Mouse (Mus musculus) megakaryocyte progenitor cell, adult 5-6 weeks (primary cell): ENCODE data around the gene Lhfpl3. TPM values are rescaled to one million over a fixed set of nuclear protein-coding genes. Genes with fewer than 3 reads are reported as not detected.

ENCODE experiments used
- ATAC-seq: replicated peaks from 2 replicates; pipeline ENCODE4 v1.8.0; 2016; ENCODE audit warnings: mild to moderate bottlenecking, moderate TSS enrichment, inconsistent platforms; ENCODE audit not compliant: poor library complexity
- total RNA-seq, 2 experiments: library from RNA; stranded (forward) in 1 of 2; stranded (reverse) in 1 of 2; fragments of 157-497, 149-512 nt in 1 of 2; fragments of 200-1000 nt in 1 of 2; gene quantifications; 2 replicates each; pipeline versions ENCODE4 v1.2.3 to v1.2.4; 2015 to 2017

The Lhfpl3 gene
- total RNA-seq, 2 experiments from 2014 or later, result not detected

- peak; percentile 44; the same call in 1 of the 2 replicates for ATAC-seq
These were observed 171.3 kb downstream of the Lhfpl3 start for GRCm38 (mm10) chr5:22917197-22917596.

GRCm38 (mm10) chr5:22926171-22926570 lies 180.3 kb downstream of the Lhfpl3 start:
- no peak for ATAC-seq

GRCm38 (mm10) chr5:22928746-22929145 lies 182.9 kb downstream of the Lhfpl3 start:
- ATAC-seq, result no peak

DNA sequence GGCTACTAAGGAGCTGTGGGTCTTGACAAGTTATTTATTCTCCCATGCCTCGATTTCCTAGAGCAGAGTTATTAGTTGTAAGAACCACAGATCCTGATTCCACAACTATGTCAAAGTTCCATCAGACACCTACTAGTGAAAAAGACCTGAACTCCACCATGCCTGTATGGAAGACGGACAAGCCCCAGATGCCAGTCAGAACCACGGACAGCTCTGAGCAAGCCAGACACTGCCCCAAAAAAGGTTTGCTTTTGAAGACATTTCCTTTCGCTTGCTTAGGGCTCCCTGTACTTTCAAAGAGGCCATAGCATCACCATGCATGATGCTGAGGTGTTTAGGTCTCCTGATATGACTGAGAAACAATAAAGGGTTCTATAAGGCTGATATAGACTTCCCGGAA lies 197.4 kb downstream of the Lhfpl3 start:
- ATAC-seq, result no peak

DNA sequence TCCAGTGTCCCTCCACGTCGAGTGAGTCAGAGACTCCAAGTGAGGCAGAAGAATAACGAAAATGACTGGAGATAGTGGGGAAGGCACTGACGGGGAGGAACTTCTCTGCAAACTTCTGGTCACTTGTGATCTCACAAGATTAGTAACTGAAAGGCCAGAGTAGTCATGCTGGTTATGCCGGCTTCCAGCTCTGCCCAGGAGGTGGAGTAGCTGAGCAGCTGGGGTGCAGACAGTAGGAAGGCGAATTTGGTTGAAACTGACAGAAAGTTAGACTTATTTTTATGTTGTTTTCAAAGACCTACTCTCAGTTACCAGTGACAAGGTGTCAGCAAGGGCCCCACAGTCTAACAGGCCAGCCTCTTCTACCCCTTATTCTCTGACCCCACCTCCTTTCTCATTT lies 217.4 kb downstream of the Lhfpl3 start:
- ATAC-seq, result no peak

- ATAC-seq, result no peak
These were observed 240.9 kb downstream of the Lhfpl3 start for GRCm38 (mm10) chr5:22986771-22987170.

- ATAC-seq, result no peak
These were observed 254.0 kb downstream of the Lhfpl3 start for GRCm38 (mm10) chr5:22999811-23000210.

GRCm38 (mm10) chr5:23003123-23003797 lies 257.4 kb downstream of the Lhfpl3 start:
- no peak for ATAC-seq

GRCm38 (mm10) chr5:23006207-23006606 lies 260.3 kb downstream of the Lhfpl3 start:
- no peak for ATAC-seq

DNA sequence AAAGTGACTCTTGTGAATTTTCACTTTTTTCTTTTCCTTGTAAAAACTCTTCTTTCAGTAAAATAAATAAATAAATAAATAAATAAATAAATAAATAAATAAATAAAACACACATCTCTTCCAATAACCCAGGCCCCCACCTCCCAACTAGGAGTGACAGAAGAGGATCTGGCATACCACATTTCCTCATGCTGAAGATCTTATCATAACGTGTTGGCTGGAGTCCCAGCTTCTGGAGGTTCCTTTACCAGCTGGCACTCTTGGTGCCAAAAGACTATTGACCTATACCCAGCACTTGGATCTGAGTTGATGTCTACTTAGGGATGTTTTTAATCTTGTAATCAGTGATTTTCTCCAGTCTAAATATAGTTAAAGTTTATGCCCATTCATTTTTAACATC lies 264.6 kb downstream of the Lhfpl3 start:
- peak; percentile 50; the same call in 1 of the 2 replicates for ATAC-seq

DNA sequence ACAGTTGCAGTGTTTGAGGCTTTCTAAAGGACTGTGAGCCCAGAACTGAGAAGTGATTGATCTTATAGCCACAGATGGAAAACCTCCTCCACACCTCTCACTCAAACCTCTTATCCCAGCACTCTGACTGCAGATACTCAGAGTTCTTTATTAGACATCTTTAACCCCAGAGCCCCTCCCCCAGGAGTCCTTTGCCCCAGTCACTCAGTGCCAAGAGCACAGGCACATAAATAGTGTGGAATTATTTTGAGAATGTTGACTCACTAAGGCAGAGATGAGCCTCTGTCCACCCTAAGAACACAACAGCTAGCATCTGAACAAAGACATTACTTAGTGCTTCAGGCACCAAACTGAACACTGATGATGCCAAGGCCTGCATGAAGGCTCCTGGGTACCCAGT lies 268.1 kb downstream of the Lhfpl3 start:
- no peak for ATAC-seq

DNA sequence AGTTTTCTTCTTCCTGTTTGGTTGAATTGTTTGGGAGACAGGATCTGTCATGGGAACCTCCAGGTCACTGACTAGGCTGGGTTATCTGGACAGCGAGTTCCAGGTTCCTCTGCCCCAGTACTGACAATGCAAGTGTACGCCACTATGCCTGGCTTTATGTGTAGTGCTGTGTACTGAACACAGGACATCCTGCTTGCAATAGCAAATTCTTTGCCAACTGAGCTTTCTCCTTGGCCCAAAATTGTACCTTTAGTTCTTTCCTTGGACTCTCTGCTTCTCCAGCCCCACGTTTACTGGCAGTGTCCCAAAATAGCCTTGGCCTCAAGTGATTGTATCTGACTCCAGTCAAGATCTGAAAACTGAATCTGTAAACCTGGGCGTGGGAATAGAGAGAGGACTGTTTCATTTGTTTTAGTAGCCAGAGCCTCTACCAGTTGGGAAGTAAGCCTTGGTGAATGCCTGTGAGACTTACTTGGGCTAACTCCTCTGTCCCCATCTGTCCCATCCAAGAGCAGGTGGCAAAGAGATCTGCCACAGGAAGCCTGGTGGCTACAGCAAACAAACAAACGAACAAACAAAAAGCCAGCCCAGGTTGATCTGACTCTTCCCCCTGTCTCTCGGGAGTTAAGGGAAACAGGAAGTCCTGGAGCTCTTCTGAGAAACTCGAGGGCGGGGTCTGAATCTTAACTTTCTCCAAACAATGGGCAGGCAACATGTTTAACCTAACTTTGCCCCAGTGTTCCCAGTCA lies 269.9 kb downstream of the Lhfpl3 start:
- no peak for ATAC-seq

DNA sequence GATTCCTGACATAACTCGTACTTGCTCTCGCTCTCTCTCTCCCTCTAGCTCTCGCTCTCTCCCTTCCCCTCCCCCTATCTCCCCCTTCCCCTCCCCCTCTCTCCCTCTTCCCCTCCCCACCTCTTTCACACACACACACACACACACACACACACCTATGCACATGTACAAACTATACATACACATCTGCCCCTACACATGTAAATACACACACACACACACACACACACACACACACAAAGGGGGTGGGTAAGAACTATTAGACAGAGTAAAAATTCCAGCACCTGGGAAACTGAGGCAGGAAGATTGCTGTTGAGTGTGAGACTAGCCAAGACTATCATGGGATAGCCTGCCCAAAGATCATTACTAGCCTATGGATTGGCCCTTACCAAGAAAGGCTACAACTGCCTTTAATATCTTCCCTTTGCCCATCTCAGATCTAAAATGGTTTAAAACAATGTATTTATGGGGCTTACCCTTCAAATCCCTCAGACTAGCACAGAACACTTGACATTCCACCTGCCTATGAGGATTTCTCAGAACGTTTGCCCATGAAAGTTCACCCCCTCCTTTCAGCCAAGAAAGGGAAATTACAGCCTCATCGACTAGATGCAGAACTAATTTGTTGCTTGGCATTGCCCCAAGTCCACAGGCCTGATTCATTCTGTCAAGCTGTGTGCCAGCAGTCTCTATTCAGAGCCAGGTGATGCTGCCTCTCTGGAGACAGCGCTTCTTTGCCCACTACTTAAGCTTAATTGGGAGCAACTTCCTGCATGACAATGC lies 289.3 kb downstream of the Lhfpl3 start:
- ATAC-seq, result no peak

DNA sequence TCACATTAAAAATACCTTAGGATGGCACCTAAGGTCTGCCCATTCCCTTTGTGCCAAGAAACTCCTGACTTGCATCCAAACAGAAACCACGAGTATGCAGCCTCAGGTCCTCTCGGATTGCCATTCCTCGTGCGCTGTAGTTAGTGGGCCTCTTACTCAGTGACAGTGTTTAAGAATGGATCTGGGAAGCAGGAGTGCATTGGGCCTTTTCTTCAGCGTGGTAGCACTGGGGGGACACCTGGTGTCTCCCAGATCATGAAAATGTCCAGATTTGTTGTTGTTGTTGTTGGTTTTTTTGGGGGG lies 289.8 kb downstream of the Lhfpl3 start:
- no peak for ATAC-seq

DNA sequence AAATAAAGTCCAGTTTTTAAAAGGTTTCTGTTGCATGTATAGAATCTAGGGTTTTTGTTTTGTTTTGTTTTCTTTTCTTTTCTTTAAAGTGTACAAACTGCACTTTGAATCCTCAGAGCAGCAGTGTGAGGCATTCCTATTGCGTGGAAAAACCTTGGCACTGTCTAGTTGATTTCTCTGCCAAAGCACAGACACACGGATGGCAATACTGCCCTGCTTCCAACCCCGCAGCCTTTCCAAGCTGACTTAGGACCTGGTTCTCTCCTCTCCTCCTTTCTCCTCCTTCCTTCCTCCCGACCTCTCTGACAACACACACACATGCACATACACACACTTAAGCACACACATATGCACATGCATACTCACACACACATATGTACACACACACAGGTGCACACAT lies 294.6 kb downstream of the Lhfpl3 start:
- ATAC-seq, result no peak

- no peak for ATAC-seq
These were observed 297.0 kb downstream of the Lhfpl3 start for GRCm38 (mm10) chr5:23042862-23043261.

DNA sequence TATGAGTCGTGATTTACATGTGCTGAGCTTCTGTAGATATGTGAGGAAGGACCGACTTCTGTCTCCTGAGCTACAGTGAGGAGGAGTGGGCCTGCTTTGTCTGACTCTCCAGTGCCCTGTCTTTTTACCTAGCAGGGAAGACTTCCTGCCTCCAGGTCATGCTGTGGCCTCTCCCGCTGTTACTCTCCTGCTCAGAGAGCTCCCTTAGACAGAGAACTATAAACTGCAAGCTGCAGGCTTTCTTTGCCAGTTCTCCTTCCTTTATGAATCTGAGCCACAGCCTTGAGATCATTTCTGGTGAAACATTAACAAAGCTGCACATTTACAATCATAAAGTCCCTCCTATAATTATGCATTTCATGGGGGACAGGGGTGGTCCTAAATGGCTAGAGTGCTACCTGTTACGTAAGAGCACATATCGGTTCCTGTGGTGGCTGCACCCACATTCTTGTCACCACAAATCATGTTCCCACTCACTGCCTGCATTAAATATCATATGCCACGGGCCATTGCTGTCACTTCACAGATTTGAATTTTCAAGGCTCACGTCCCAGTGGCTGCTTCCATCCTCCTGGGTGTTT lies 303.3 kb downstream of the Lhfpl3 start:
- ATAC-seq, result no peak

GRCm38 (mm10) chr5:23051458-23051857 lies 305.6 kb downstream of the Lhfpl3 start:
- ATAC-seq, result no peak

DNA sequence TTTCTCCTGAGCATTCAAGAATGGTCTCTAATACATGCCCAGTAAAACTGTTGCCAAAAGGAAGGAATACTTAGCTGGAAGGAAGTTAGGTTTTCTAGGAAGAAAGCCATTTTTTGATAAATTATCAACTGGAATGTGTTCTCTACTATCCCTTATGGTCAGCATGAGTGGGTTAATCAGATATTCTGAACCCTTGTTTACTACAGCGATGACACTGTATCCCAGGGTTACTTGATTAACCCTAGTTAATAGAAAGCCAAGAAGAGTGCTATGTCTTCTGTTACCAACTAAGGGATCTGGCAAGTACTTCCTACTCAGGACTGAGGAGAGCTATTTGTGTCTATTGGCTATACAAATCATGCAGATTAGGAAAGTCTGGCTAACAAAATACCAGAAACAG lies 349.0 kb downstream of the Lhfpl3 start:
- ATAC-seq, result no peak

DNA sequence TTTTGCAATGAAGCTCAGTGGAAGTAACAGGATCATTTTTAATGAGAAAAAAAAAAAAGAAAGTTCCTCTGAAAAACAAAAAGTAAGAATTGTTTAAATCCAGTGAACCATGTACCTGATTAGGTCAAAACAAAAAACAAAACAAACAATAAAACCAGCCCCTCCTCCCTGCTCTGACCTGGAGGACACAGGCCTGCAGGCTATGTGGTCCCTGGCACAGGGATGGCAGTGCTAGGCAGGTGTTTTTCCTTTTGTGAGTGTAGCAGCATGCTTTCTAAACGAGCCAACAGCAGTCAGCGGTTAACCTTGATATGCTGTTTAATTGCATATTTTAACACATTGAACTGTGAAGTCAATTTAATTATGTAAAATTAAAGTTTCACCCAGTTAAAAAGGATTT lies 360.7 kb downstream of the Lhfpl3 start:
- no peak for ATAC-seq

- peak; percentile 42; the same call in 1 of the 2 replicates for ATAC-seq
These were observed 365.4 kb downstream of the Lhfpl3 start for GRCm38 (mm10) chr5:23111307-23111706.

DNA sequence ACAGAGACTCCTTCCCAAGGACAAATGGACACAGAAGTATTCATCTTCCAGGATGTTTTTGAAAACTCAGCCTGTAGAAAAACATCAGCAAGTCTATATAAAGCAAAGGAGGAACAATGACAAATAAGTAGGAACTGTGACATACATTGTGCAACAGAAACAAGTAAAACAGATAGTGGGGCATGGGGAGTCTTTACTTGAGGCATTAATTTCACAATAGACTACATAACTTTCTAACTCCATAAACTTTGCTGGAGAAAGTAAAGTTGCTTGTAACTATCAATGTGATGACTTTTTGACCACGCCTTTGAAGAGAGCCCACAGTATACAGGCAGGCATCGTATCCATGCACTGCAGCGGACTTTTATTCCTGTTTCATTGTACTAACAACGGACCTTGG lies 368.4 kb downstream of the Lhfpl3 start:
- peak; percentile 69 for ATAC-seq
